Mouse (Mus musculus): ENCODE measurements around the gene Mipol1.

DNA sequence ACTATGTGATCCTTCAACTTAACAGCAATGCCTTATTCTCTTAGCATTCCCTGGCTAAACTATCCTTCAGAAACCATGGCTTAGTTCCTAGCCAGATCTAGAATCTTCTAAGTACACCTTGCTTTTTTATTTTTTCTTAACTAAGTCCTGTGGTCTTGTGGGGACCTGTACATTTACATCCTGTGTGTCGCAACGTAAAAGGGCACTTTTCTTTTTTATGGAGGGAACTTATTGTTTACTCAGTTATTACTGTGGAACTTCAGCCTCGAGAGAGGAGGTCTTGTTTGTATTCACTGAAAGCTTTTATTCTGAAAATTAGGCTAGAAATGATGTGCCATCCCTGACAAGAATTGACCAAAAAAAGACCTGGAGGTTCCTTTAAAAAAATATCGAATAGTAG, 298.1 kb downstream of the Mipol1 start:
- no peak for TF ChIP-seq CTCF (IDR thresholded peaks at IDR 0.05; ENCODE audit: control insufficient read depth, insufficient read depth, insufficient read length)
- no peak for TF ChIP-seq MYOD1 (IDR thresholded peaks at IDR 0.05; ENCODE audit: control insufficient read depth, insufficient read length, low read depth)
- no peak for TF ChIP-seq MAX (IDR thresholded peaks at IDR 0.05)
- no peak for TF ChIP-seq FOSL1 (IDR thresholded peaks at IDR 0.05; ENCODE audit: insufficient read depth, low read length, poor library complexity, severe bottlenecking)
- TF ChIP-seq USF1 (IDR thresholded peaks at IDR 0.05; ENCODE audit: low read depth): no peak
